9 mouse cellular contexts compared by ENCODE assay signal in genomic region chr1:77943101-77943500, GRCm38 (mm10).
DNase-seq lines count a peak whose midpoint lies in the region; TF ChIP-seq lines count a peak whose summit lies in the region.
"Had no signal": no experiment of that assay in that cellular context is flagged by ENCODE, and none has a peak within 500 bp of the region (broad histone marks: within the 10 kb centered on the region; RNA-seq: fewer than 3 reads in every experiment).

No protein-coding gene starts in this region.

- no peaks in the 10 kb centered on the region for H3K4me1 ChIP-seq in ES-Bruce4 (ENCODE audit: control insufficient read depth, insufficient read depth, low read length)

- no peak for TF ChIP-seq EP300 in ES-Bruce4 (IDR thresholded peaks at IDR 0.05; ENCODE audit: insufficient read depth, low read depth, low read length)

- peak; percentile 21 for TF ChIP-seq CTCF in ES-Bruce4 (IDR thresholded peaks at IDR 0.05; ENCODE audit: low read depth, low read length)

- no peak overlapping the region for H3K4me3 ChIP-seq in ES-Bruce4 (ENCODE audit: low read depth, low read length)
- H3K4me3 ChIP-seq: heart, embryonic 15.5 days had no signal

- DNase-seq in adrenal gland, postnatal 10 days, result peak; percentile 41
- DNase-seq in adrenal gland, adult 2 months, result no peak
- DNase-seq in layer of hippocampus, postnatal 10 days (ENCODE audit: low spot score in 2 of 2), result peak; percentile 32 to 48
- DNase-seq in layer of hippocampus, adult 9-11 months, result no peak
- peak; percentile 29 for DNase-seq in embryo, embryonic 11.5 days (ENCODE audit: low read depth, low spot score)
- DNase-seq in retina, postnatal 7 days (ENCODE audit: low read depth, low spot score), result peak; percentile 35
- no peak for DNase-seq in gastrocnemius, postnatal 25 days

- H3K9me3 ChIP-seq in ES-Bruce4 (replicated peaks; ENCODE audit: control insufficient read depth, insufficient read depth, low read length, poor library complexity, severe bottlenecking), result no peaks in the 10 kb centered on the region
- H3K9me3 ChIP-seq: heart, embryonic 15.5 days had no signal

- H3K27ac ChIP-seq in ES-Bruce4 (ENCODE audit: insufficient read depth, low read length), result no peak overlapping the region
- H3K27ac ChIP-seq: heart, embryonic 15.5 days had no signal

- H3K9ac ChIP-seq in ES-Bruce4 (ENCODE audit: low read depth, poor library complexity, severe bottlenecking), result no peak overlapping the region
- H3K9ac ChIP-seq: heart, embryonic 15.5 days had no signal

- no peaks in the 10 kb centered on the region for H3K27me3 ChIP-seq in ES-Bruce4 (ENCODE audit: control insufficient read depth, insufficient read depth, low read length, poor library complexity, severe bottlenecking)
- H3K27me3 ChIP-seq: heart, embryonic 15.5 days had no signal

- no peak for TF ChIP-seq POLR2A in ES-Bruce4 (IDR thresholded peaks at IDR 0.05; ENCODE audit: insufficient read depth, low read length)

- H3K36me3 ChIP-seq in ES-Bruce4 (ENCODE audit: control insufficient read depth, insufficient read depth, low read length, poor library complexity, severe bottlenecking), result no peaks in the 10 kb centered on the region
- H3K36me3 ChIP-seq: heart, embryonic 15.5 days had no signal

Comparison
In these comparisons a context has a peak if more than half of its experiments do, and no peak if none do; other contexts are left out.
1. DNase-seq: peak in adrenal gland, postnatal 10 days (single experiment), layer of hippocampus, postnatal 10 days (2 of 2), embryo, embryonic 11.5 days (single experiment) and retina, postnatal 7 days (single experiment); none in adrenal gland, adult 2 months (single experiment), layer of hippocampus, adult 9-11 months (single experiment) and gastrocnemius, postnatal 25 days (single experiment).